Mouse (Mus musculus): ENCODE results near the gene Amz1. TPM values are rescaled to one million over a fixed set of nuclear protein-coding genes. Genes with fewer than 3 reads are reported as not detected.
A peak's percentile ranks its signal among the peaks of the same experiment; 100 is the strongest.

Gene Amz1
- under 1 TPM in 1 of 2 experiments, not detected in 1; 0.36 TPM for total RNA-seq (2021)
- long read RNA-seq, experiment 1, partial matches to known transcripts: 1 of 1 reads
- long read RNA-seq, experiment 1, other reads (novel, unspliced or antisense): 0 of 1 reads
- long read RNA-seq, experiment 2: 0 reads

DNA sequence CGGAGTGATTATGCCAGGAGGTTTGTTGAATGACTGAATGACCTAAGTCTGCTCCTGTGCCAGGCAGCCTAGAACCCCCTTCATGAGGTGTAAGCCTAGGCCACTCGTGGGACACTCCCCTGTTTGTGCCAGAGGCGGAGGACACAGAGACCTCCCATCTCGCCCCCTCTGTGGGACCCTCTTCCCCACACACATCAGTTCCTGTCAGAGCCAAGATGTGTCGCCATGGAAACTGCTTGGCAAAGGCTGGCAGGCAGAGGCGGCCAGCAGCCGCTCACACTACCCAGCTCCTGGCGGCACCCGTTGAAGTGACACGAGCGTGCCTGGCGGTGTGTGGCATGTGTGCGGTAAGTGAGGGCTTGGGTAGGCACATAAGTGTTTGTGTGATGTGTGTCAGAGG is at the start of gene Amz1:
Gene Amz1, plus strand, starts transcription at position 306 of the 400 bp plus-strand sequence.
- DNase-seq (ENCODE audit: low spot score): no peak

DNA sequence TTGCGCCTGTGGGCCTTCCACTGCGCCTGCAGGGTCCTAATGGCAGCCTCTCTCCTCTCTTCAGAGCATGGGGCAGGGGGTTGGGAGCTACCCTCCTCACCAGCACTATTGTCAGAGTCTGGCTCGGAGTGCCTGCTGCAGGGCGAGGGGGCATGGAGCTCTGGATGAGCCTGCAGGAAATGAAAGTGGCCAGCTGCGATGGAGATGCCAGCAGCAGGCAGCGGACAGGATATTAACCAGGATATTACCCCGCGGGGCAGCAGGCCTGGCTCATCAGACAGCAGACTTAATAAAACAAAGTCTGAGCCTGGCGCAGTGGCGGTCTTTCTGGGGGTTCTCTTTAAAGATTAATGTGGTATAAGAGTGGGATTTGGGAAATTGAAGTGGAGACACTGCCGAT is 48.8 kb upstream of the Amz1 start:
- no peak for DNase-seq (ENCODE audit: low spot score)

DNA sequence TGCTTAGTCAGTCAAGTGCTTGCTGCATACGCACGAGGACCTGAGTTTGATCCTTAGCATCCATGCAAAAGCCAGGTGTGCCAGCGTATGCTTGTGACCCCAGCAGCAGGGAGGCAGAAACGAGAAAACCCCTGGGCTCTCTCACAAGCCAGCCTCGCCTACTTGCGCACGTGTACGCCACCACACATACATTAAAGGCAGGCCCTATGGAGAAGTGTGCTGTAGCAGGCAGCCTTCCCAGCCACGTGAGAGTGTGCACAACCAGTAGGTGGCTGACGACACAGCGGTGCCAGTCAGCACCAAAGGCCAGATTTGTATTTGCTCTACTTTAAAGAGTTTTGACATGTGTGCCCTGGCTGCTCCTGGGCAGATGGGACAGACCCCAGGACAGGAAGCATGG is 48.3 kb upstream of the Amz1 start:
- no peak for DNase-seq (ENCODE audit: low spot score)

DNA sequence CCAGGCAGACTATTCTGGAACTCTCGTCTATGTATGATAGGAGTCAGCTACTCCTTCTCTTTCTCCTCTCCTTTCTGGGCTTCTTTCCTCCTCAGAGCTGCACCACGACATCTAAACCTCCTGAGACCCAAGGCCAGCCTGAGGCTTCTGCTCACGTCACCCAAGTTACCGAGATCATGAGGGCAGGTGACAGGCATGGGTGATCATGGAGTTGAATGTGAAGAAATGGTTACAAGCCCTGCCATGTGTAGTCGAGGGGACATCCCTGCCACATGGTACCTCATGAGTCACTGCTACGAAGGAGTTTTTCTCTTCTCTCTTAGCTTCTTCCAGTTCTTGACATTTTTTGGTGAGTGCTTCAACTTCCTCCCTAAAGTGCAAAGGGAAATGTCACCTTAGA is 46.8 kb upstream of the Amz1 start:
- no peak for DNase-seq (ENCODE audit: low spot score)

DNA sequence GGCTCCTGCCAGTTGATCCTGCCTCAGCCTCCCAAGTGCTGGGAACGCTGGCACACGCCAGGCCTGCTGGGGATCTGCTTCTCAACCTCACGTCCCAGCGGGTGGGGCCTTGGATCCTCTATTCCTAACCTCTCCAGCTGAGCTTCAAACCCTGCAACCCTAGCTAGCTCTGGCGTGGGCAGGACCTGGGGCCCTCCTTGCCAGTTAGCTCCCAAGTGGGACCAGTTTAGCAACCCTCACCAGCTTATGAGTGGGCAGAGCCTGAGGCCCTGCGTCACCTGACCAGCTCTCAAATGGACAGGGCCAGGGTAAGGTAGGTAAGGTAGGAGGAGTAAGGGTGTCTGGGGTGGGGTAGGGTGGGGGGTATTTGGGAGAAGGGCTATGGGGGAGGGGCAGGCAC is 43.9 kb upstream of the Amz1 start:
- no peak for DNase-seq (ENCODE audit: low spot score)

DNA sequence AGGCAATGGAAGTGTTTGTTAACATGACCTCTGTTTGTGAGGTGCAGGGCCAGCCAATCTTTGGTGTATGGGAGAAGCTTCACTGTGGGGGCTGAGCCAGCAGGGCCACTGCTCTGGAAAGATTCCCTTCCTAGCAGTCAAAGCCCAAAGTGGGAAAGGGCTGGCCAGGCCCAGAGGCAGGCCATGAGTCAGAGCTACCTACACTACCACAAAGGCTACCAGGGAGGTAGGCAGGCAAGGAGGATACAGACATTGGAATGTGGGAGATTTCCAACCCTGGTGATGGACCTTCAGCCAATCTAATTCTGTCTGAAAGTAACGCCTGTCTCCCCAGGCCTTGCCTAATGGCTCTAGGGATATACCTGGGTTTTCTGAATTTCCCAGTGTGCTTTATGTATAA is 43.0 kb upstream of the Amz1 start:
- DNase-seq (ENCODE audit: low spot score): no peak

DNA sequence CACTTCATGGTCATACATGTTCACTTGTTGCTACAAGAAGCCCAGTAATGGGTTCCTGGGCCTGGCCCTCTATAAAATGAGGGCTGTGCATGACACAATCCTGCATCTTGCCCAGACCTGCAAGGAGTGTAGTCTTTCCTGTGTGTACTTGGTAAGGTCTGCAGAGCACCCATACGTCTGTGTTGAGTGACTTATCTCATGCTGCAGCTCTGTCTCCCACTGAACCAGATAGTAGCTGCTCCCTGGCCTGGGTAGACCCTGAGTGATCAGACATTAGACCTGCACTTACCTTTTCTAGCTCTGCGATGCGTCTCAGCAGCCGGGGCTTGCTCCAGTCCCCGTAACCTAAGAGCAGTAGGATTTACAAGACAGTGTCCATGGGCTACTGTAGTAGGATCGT is 41.8 kb upstream of the Amz1 start:
- no peak for DNase-seq (ENCODE audit: low spot score)

DNA sequence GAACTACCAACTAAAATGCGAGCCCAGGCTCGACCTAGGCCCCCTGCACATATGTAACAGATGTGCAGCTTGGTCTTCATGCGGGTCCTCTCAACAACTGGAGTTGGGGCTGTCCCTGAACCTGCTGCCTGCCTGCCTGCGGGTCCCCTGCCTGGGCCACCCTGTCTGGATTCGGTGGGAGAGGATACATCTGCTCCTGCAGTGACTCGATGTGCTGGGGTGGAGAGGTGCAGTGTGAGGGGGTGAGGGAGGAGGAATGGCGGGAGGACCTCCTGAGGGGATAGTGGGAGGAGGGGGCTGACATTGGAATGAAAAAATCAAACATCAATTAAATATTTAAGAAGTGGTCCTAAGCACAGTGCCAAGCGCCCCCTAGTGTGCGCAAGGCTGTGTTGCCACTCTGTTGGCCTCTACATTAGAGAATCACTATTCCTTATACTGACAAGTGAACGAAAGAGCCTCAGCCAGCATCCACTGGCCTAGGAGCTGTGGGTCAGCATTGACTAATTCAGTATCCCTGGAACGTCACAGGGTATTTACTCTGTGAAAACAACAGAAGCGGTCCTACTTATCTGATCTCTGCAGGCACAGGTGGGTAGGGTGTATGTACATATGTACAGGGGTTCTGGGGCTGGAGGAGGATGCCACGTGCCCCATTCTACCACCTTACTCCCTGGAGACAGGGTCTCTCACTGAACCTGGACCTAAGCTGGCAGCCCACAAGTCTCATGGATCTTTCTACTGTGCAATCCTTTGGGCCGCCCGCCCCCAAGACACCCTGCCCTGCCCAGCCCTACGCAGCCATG is 39.4 kb upstream of the Amz1 start:
- DNase-seq (ENCODE audit: low spot score): no peak

DNA sequence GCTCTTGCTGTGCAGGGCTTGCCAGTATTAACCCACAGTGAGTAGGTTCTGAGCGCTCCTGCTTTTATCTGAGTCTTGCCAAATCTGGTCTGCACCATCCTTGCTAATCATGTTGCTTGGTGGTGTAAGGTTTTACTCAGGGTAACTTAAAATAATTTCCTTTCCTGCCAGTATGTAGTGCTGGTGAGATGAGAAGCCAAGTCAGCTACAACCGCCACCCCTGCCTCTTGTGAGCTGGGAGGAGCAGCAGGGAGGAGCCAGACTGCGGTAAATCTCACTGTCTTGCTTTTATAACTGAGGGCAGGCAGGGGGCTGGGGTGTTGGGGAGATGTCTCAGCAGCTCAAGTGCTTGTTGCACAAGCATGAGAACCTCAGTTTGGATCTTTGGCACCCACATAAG is 35.5 kb upstream of the Amz1 start:
- no peak for DNase-seq (ENCODE audit: low spot score)

DNA sequence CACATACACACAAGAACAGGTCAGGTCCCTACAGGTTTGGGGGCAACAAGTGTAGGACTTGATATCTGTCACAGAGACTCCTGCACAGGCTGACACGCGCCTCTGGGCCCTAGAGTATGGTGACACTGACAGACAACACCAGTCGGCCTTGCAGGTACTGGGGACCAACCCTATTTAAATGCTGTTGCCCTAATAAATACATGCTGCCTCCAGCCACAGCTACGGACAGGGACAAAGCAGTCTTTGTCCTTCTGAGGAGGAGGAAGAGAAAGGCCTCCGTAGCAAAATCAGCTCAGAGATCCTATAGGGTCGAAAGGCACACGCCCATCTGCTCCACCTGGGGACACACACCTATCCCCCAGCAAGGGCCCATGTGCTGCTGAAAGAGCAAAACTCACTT is 27.9 kb upstream of the Amz1 start:
- DNase-seq (ENCODE audit: low spot score): no peak

DNA sequence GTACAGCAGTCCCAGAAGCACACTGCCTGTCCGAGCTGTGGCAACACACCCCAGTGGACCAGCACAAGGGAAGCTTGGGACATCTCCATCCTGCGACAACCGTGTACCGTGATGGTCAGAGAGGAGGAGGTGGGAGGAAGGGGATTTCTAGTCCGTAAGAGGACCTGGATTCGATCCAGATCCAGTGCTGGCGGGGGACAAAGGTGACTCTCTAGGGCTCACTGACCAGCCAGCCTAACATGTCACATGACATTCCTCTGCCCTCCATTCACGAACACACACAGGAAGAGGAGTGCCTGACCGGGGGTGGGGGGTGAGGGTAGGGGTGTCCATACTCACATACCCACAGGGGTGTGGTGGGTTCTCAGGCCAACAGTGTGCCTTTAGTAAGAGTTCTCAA is 24.2 kb upstream of the Amz1 start:
- DNase-seq (ENCODE audit: low spot score): no peak

DNA sequence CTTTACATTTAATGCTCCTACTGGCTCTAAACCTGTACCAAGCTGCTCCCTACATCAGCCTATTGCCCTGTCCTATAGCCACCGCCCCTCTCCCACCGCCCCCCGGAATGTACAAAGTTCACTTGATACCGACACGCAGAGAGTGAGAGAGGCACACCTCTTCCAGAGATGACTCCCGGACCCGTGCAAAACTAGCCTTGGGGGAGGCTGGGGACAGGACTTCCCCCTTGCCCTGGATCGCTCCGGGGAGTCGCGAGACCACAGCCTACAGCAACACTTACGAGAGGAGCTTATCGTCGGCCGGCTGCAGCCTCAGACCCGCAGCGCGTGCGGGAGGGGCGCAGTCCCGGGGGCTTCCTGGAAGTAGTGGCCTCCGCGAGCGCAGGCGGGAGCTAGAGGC is 22.3 kb upstream of the Amz1 start:
- DNase-seq (ENCODE audit: low spot score): no peak

DNA sequence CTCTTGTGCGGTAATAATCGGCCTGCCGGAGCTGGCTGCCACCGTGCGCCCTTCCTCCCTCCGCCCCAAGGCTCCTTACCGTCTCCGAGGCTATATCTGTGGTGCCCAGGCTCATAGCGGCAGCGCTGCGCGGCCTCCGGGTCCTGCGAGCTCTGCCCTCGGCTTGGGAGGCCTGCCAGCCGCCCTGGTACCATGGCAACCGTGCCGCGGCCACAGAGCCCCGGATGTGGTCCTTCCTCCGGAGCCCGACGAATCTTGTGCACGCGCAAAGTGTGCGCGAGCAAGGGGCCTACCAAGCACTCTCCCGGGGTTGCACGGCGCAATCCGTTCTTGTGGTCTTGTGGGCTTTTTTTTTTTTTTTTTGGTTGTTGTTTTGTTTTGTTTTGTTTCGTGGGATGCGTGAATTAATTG is 21.8 kb upstream of the Amz1 start, which contains the start of gene Iqce:
Gene Iqce, minus strand, starts transcription at position 276 of the 411 bp plus-strand sequence.
- DNase-seq (ENCODE audit: low spot score): peak; percentile 91

DNA sequence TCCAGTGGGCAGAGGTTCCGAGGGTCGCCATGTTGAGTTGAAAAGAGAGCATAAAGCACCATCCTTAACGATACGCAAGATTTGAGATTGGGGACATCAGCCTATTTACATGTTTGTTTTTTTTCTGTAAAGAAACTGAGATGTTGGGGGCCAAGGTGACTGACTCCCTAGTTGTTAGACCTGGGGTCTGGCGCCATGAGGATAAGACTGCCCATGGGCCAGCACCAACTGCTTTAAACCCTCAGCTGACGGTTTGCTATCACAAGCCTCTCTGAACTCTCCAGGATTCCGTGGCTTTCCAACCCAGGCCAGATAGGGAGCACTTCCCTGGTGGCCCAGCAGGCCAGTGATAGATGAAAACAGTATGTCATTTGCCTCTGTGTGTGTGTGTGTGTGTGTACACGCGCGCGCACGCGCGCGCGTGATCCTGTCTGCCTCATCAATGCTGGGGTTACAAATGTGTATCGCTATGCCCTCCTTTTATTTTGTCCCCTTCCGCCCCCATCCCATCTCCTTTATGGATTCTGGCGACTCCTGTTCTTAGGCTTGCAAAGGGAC is 21.2 kb upstream of the Amz1 start:
- DNase-seq (ENCODE audit: low spot score): no peak

DNA sequence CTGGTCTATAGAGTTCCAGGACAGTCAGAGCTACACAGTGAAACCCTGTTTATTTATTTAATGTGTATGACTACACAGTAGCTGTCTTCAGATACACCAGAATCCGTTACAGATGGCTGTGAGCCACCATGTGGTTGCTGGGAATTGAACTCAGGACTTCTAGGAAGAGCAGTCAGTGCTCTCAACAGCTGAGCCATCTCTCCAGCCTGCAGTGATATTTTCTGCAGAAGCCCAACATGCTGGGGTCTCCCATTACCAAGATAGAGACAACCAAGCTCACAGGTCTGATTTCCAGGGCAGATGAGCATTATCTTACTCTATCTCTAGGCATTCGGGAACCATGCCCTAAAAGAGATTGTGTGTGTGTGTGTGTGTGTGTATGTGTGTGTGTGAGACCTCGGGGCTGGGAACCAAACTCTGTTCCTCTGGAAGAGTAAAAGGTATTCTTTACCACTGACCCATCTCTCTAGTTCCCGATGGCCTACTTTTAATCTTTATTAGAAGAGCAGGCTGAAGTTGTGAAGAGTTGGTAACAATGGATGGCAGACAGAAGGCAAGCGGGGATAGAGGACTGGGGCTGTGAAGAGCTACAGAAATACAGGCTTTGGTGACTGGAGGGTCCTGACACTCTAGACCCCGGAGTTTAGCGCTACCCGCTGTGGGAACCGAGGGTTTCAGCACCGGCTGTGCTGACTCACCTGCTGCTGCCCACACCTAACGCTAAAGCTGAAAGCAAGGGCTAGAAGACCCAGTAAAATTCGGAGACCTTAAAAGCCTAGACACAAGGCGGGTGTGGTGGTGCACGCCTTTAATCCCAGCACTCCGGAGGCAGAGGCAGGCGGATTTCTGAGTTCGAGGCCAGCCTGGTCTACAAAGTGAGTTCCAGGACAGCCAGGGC is 20.2 kb upstream of the Amz1 start:
- DNase-seq (ENCODE audit: low spot score): no peak

DNA sequence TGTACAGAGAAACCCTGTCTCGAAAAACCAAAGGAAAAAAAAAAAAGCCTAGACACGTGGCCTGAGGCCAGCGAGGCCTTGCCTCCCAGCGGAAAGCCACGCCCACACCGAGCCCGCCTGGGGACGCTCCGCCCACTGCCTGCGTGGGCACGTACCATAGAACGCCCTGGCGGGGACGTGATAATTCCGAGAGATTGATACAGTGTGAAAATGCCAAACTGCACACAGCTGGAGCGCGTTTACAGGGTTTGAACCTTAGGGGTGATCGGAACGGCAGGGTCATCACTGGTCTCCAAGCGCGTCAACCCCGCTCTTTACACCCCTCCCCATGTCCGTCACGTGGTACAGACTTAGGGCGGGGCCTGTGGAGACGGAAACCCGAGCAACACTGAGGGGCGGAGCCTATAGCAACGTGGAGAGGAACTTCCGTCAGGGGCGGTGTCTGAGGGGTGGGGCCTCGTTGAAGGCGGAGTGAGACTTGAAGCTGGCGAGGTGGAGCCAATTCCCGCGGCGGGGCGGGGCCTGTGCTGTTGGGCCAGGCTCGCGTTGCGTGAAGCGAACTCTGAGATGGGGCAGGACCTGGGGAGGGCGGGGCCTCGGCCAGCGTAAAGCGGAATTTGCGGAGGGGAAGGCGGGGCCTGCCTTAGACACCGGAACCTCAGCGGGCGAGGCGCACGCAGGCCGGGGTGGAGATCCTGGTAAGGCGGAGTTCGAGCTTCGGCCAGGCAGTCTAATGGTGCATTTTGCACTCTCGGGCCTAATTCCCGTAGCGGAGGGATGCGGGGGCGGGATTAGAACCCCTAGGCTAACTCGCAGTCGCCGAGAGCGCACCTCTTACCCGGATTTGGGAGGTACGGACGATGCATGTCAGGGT is 19.3 kb upstream of the Amz1 start, which contains the start of gene Brat1:
Gene Brat1, plus strand, starts transcription at position 634 of the 874 bp plus-strand sequence.
- peak; percentile 100 for DNase-seq (ENCODE audit: low spot score)

DNA sequence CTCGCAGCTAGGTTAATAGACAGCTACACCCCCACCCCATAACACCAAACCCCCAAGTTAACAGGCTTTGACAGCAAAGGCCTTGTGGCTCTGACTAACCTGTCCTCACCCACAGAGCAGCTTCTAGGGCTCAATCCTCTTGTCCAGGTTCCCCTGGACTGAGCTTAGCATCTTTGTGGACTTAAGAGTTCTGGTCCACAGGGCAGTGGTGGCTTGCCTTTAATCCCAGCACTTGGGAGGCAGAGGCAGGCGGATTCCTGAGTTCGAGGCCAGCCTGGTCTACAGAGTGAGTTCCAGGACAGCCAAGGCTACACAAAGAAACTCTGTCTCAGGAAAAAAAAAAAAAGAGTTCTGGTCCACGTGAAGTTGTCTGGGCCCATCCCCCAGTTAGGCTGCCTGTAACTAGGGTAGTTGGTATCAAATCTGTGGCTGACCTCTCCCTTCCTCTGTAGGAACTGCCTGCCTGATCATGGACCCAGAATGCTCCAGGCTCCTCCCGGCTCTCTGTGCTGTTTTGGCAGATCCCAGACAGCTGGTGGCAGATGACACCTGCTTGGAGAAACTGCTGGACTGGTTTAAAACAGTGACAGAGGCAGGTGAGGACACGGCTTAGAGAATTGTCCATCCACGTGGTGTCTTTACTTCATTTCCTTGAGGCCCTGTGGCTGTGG is 18.3 kb upstream of the Amz1 start:
- DNase-seq (ENCODE audit: low spot score): no peak

DNA sequence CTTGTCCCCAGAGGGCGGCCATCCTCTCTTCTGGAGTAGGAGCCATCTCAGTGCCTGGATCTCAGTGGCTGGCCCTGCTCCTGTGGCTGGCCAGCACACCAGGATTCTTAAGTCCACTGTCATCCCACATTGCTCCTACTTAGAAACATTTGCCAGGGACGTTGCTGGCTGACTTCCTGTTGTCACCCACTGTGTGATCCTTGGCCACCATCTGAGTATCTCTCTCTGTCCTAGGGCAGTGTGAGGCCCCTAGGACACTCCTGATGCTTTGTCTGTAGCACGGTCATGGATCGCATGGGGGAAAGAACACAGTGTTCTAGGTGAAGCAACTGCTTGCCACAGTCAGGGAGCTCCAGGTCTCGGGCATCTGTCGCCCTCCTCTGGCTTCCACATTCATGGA is 13.6 kb upstream of the Amz1 start:
- no peak for DNase-seq (ENCODE audit: low spot score)

DNA sequence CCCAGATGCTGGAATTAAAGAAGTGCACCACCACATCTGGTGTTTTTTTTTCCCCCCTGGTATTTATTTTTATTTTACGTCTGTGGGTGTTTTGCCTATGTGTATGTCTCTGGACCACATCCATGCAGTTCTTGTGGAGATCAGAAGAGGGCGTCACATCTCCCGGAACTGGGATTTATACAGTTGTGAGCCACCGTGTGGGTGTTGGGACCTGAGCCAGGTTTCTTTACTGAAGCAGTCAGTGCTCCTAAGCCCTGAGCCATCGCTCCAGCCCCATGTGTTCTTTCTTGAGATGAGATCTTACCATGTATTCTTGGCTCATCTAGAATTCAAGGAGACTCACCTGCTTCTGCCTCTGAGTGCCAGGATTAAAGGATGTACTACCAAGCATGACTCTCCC is 12.9 kb upstream of the Amz1 start:
- DNase-seq (ENCODE audit: low spot score): no peak

DNA sequence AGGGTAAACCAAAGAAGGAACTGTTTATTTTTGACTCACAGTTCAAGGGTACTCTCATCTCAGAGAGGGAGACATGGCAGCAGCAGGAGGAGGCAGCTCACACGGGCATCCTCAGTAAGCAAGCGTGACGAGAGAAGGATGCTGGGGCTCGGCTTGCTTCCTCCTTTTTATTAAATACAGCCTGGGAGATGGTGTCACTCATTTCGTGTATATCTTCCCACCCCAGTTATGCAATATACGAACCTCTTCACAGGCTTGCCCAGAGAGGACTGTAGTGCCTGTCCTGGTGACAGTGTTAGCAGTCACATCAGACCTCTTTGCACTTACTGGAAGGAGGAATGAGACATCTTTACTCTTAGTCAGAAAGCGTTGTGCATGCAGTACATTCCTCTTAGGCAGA is 3.2 kb upstream of the Amz1 start:
- no peak for DNase-seq (ENCODE audit: low spot score)

Measured in gastrocnemius, adult 18-20 months (tissue).